Mouse (Mus musculus): ENCODE results near the gene Parl. TPM values are rescaled to one million over a fixed set of nuclear protein-coding genes. Genes with fewer than 3 reads are reported as not detected.

Gene Parl
- total RNA-seq, 2 experiments from 2014 or later: 85.2 to 87.5 TPM

DNA sequence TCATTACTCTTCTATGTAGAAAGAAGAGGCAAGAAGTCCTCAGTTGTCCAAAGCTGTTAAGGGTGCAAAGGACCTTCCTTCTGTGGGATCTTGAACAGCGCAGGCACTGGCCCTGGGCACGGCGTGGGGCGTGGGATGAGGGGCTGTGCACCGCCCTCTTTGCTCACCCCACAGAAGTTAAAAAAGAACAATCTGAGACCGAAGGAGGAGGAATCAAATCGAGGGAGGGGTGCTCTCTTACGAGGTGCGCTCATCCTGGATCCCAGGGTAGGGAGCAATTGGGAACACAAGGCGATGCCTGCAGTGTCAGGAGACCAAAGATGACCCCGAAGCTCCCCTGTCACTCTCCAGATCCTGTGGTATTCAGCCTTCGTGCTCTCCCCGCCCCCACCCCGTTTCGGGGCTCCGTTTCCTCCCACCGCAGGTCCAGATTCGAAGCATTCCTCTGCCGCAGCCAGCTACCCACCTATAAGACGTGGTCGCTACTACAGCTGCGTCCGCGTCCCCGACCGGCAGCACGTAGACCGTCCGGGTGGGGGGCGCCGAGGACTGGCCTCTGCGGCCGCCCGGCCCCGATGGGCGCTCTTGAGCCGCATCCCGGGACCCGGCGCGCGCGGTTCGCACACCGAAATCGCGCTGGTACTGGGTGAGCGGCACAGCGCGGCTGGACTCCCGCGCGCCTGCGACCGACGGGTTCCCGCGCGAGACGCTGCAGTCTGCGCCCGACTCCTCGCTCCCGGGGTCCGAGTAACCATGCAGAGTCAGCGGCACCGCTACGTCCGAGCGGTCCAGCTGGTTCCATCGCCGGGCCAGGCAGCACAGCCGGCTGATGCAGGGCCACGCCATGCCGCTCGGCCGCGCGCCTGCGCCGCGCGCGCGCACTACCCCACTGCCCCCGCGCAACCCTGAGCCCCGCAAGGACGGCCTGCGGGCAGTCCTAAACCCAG lies 61.4 kb downstream of the Parl start, which contains the start of gene Map6d1:
Gene Map6d1 (minus strand): TSS at position 891 of the 947 bp plus-strand sequence.
- intact Hi-C loops (cut with DNase I): loop anchor here (5.0 kb wide), 1 partner anchor 47 kb away; no protein-coding TSS in a partner anchor
- DNase-seq: peak; percentile 35 to 39

DNA sequence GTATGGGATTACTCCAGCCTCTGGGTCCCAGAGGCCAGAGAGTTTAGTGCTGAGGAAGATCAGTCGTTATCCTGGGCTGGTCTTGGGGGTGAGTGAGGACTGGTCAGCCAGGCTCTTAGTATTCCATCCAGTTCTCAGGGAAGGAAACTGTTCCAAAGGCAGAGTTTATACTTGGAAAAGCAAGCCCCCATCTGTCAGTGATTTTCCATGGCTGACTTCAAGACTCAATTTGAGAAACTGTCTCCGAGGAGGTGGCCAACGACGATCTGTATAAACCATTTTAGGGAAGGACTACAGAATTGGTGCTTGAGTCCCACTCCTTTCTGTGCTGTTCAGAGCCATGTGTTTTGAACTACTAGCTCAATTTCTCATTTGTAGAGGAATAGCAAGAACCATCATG lies 63.5 kb downstream of the Parl start:
- intact Hi-C loops (cut with DNase I): no loop called here
- DNase-seq: no peak

DNA sequence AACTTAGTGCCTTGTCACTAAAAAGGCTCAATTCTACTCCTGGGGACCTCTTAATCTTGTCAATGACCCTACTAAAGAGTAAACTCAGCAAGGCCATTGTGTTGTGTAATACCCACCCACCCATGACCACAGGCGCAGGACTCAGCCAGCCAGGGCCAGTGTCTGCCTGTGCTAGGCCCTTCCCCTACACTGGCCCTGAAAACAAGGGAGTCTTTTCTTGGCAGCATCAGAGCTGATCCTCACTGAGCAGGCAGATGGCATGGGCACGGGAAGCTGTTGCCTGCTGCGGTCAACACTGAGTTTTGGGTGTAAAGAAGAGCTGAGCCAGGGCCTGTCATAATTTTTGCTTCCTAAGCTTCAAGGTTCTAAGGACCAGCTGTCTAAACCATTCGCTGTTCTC lies 64.8 kb downstream of the Parl start:
- DNase-seq: no peak
- intact Hi-C loops (cut with DNase I): no loop called here

DNA sequence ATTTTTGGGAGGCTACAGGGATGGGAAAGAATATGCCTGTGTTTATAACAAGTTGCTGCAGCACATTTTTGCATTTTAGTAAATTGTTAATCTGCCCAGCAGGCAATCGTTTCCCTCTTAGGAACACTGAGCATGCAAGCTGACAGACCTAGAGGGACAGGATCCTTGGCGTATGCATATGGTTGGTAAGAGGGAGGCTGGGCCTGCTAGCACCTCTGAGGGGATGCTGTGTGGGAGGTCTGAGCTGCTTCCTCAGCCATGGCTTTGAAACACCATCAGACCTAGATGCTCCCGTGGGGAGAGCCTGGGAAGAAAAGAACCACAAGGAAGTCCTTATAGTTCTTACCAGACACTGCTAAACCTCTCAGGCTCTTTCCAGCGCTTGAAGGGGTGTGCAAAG lies 67.8 kb downstream of the Parl start:
- intact Hi-C loops (cut with DNase I): no loop called here
- DNase-seq: no peak

Other genes with a start within 250 kb of the Parl start
- 100 to 1,000 TPM; 344 to 350 TPM for gene Klhl24, start 204.8 kb downstream of the Parl start, total RNA-seq (2021)
- 10 to 100 TPM; 10.3 to 12.3 TPM for gene Yeats2, start 161.3 kb downstream of the Parl start, total RNA-seq (2021)
- 1 to 10 TPM; 1.3 to 1.5 TPM for gene Map6d1, start 61.0 kb downstream of the Parl start, total RNA-seq (2021)
- 1 to 10 TPM in 1 of 2 experiments, under 1 TPM in 1; 0.89 to 1.6 TPM for gene Cyp2ab1, start 23.0 kb upstream of the Parl start, total RNA-seq (2021)
- 10 to 100 TPM; 32.2 to 34.5 TPM for gene Abcc5, start 124.0 kb upstream of the Parl start, total RNA-seq (2021)
- 10 to 100 TPM; 54.4 to 64.3 TPM for gene Eif2b5, start 196.4 kb upstream of the Parl start, total RNA-seq (2021)
- gene Dvl3, start 214.6 kb upstream of the Parl start, total RNA-seq (2021): 10 to 100 TPM; 44.9 to 47.2 TPM
- 100 to 1,000 TPM; 210 to 214 TPM for gene Ap2m1, start 233.1 kb upstream of the Parl start, total RNA-seq (2021)
- 10 to 100 TPM; 62.6 to 65.9 TPM for gene Abcf3, start 246.2 kb upstream of the Parl start, total RNA-seq (2021)

Measured in heart, postnatal 36 days (tissue).